Mouse (Mus musculus) MEL-GATA-1-ER (cell line): ENCODE measurements around the gene Adnp.

Experiments
- DNase-seq: peaks from one replicate; pipeline ENCODE4 v3.0.0-alpha.2; 2012; ENCODE audit warnings: low read depth; ENCODE audit errors: extremely low read depth

Gene Adnp

GRCm38 (mm10) chr2:168206725-168207644 lies at the start of gene Adnp:
Gene Adnp, minus strand, starts transcription at chr2:168207112.
- DNase-seq: peak; percentile 85

GRCm38 (mm10) chr2:168256506-168256905 lies 49.6 kb upstream of the Adnp start:
- no peak for DNase-seq

GRCm38 (mm10) chr2:168253822-168254221 lies 46.9 kb upstream of the Adnp start:
- no peak for DNase-seq

GRCm38 (mm10) chr2:168252639-168253292 lies 45.9 kb upstream of the Adnp start:
- DNase-seq: no peak

GRCm38 (mm10) chr2:168250270-168250669 lies 43.4 kb upstream of the Adnp start:
- DNase-seq: peak; percentile 46

GRCm38 (mm10) chr2:168248856-168249245 lies 41.9 kb upstream of the Adnp start:
- DNase-seq: peak; percentile 33

- no peak for DNase-seq
These were observed 41.4 kb upstream of the Adnp start for GRCm38 (mm10) chr2:168248167-168248855.

GRCm38 (mm10) chr2:168245571-168245970 lies 38.7 kb upstream of the Adnp start:
- DNase-seq: no peak

GRCm38 (mm10) chr2:168243278-168243677 lies 36.4 kb upstream of the Adnp start:
- no peak for DNase-seq

GRCm38 (mm10) chr2:168242841-168243240 lies 35.9 kb upstream of the Adnp start:
- DNase-seq: no peak

- no peak for DNase-seq
These were observed 31.4 kb upstream of the Adnp start for GRCm38 (mm10) chr2:168238335-168238734.

- DNase-seq: no peak
These were observed 26.4 kb upstream of the Adnp start for GRCm38 (mm10) chr2:168233286-168233685.

- DNase-seq: no peak
These were observed 24.5 kb upstream of the Adnp start for GRCm38 (mm10) chr2:168231471-168231829.

GRCm38 (mm10) chr2:168230773-168231470 lies 24.0 kb upstream of the Adnp start:
- DNase-seq: no peak

- peak; percentile 72 for DNase-seq
These were observed 23.3 kb upstream of the Adnp start, which contains the start of the genes Gm20716, Dpm1 and Mocs3 for GRCm38 (mm10) chr2:168230026-168230728. Gene Gm20716, minus strand, starts transcription at chr2:168230364. Gene Dpm1, minus strand, starts transcription at chr2:168230591. Gene Mocs3, plus strand, starts transcription at chr2:168230622.

GRCm38 (mm10) chr2:168229116-168230025 lies 22.5 kb upstream of the Adnp start:
- no peak for DNase-seq

- DNase-seq: no peak
These were observed 16.4 kb upstream of the Adnp start for GRCm38 (mm10) chr2:168223326-168223725.

- no peak for DNase-seq
These were observed 7.0 kb upstream of the Adnp start for GRCm38 (mm10) chr2:168213788-168214397.

- no peak for DNase-seq
These were observed 971 bp upstream of the Adnp start for GRCm38 (mm10) chr2:168207883-168208282.
